Mouse (Mus musculus) stomach, postnatal 0 days (tissue): ENCODE results near the gene Adamts17. TPM values are rescaled to one million over a fixed set of nuclear protein-coding genes. Genes with fewer than 3 reads are reported as not detected.

Source experiments
- ATAC-seq: fragments of 200-750 bp; cut with Nextera tagmentation; 2 replicates; pipeline ENCODE4 v1.8.0; 2017; ENCODE audit not compliant: low FRiP score, low TSS enrichment
- DNase-seq: peaks from one replicate; pipeline ENCODE4 v3.0.0-alpha.2; 2016; ENCODE audit warnings: low spot score
- H3K27ac ChIP-seq: fragments of 300-500 bp; sonication (generic); replicated peaks from 2 replicates; pipeline ENCODE4 v1.5.1; 2014; ENCODE audit warnings: mild to moderate bottlenecking, control low read depth
- H3K27me3 ChIP-seq: fragments of 300-500 bp; sonication (generic); 2 replicates; pipeline ENCODE4 v1.6.1; 2014; ENCODE audit warnings: low read length; ENCODE audit not compliant: control insufficient read depth, insufficient read depth
- H3K36me3 ChIP-seq: fragments of 300-500 bp; sonication (generic); 2 replicates; pipeline ENCODE4 v1.6.1; 2014; ENCODE audit warnings: low read length, mixed read lengths; ENCODE audit not compliant: control insufficient read depth, insufficient read depth
- H3K4me1 ChIP-seq: fragments of 300-500 bp; sonication (generic); replicated peaks from 2 replicates; pipeline ENCODE4 v1.6.1; 2014; ENCODE audit warnings: antibody characterized with exemption; ENCODE audit not compliant: control insufficient read depth, insufficient read depth
- H3K4me2 ChIP-seq: fragments of 300-500 bp; sonication (generic); replicated peaks from 2 replicates; pipeline ENCODE4 v1.6.1; 2014; ENCODE audit warnings: low read depth, mild to moderate bottlenecking, control low read depth, moderate library complexity
- H3K4me3 ChIP-seq: fragments of 300-500 bp; sonication (generic); 2 replicates; pipeline ENCODE4 v1.5.1; 2014; ENCODE audit warnings: low read depth, low read length, control low read depth
- H3K9ac ChIP-seq: fragments of 300-500 bp; sonication (generic); 2 replicates; pipeline ENCODE4 v1.6.1; 2014; ENCODE audit warnings: mild to moderate bottlenecking, low read length, control low read depth, mixed read lengths
- H3K9me3 ChIP-seq: fragments of 300-500 bp; sonication (generic); 2 replicates; pipeline ENCODE4 v1.6.1; 2016; ENCODE audit warnings: low read length; ENCODE audit not compliant: control insufficient read depth
- CTCF ChIP-seq: IDR thresholded peaks from 2 replicates; pipeline ENCODE4 v1.5.1; 2016; ENCODE audit warnings: antibody characterized with exemption, low read depth, mild to moderate bottlenecking, moderate library complexity
- EP300 ChIP-seq: optimal IDR thresholded peaks from 2 replicates; pipeline ENCODE3; 2016; ENCODE audit warnings: antibody characterized with exemption
- WGBS: fragments of 180-500 bp; shearing (Covaris S2); extraction: QIAGEN DNeasy Blood & Tissue Kit; methylation state at CpG from one replicate; pipeline ENCODE4 v1.1.7; 2014; 5-methylcytosine and 5-hydroxymethylcytosine counted together
- polyA plus RNA-seq: library from polyadenylated mRNA; unstranded; fragments of >200 nt; fragmentation: Nextera tagmentation; extraction: Ambion mirVana; gene quantifications from 2 replicates; pipeline ENCODE4 v1.2.1, GENCODE M21; 2015

Adamts17 gene
- polyA plus RNA-seq, 1 experiment from 2014 or later, result 2.4 TPM

DNA sequence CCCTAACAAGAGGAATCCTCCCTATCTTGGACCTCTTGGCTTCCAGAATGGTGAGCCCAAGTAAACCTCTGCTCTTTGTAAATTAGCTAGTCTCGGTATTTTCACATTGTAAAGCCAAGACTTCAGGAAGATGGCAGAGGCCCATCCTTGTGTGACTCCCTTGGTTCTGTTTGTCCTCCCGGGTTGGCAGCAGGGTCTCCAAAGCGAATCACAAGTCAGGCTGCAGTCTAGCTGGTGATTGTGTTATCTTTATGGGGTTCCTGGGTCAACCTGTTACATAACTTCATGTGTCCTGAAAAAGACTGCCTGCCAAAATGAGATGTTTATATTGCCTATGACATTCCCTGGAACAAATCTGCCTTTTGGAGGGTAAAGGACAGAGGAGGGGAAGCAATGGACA lies 148.9 kb downstream of the Adamts17 start:
- no peak overlapping the region for H3K4me3 ChIP-seq
- no peaks in the 10 kb centered on the region for H3K27me3 ChIP-seq
- H3K4me1 ChIP-seq, result no peaks in the 10 kb centered on the region
- 82% methylated on average over 3 of the region's 3 CpGs for WGBS
- no peaks in the 10 kb centered on the region for H3K9me3 ChIP-seq
- ATAC-seq (no peak), DNase-seq (no peak)
- no peaks in the 10 kb centered on the region for H3K36me3 ChIP-seq
- H3K9ac ChIP-seq, result no peak overlapping the region
- no peak overlapping the region for H3K27ac ChIP-seq
- TF ChIP-seq CTCF, result no peak
- TF ChIP-seq EP300, result no peak
- no peak overlapping the region for H3K4me2 ChIP-seq

DNA sequence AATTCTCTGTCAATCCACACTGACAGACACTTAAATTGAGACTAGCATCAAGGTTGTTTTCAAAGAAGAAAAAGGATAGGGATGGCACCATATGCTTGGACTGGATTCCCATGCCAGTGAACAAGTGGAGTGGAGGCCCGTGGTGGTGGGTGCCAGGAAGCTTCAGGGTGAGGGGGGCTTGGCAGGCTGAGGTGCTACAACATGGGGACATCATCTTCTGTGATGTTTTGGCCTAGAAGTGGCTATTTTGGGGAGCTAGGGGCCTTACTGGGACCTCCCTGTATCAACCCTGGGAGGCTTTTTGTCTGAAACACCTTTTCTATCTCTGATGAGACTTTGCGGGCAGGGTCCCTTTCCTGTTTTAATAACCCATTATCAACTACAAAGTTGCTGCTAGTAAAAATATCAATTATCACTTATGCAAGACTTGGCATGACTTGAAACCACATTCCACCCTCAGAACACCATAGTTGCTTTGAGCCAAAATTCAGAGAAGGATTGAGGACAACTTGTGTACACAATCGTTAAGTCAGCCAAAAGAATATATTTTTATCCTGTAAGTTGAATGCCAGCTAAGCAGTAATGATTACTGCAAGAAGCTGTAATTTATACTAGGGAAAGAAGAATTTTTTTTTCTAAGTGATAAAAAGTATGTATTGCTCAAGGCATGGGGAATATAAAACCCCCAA lies 150.0 kb downstream of the Adamts17 start:
- WGBS, result 56% methylated on average over 3 of the region's 3 CpGs
- Histone ChIP-seq H3K9me3 (no peaks in the 10 kb centered on the region), H3K9ac (no peak overlapping the region), H3K4me3 (no peak overlapping the region), H3K27ac (no peak overlapping the region), H3K4me1 (no peaks in the 10 kb centered on the region), H3K27me3 (no peaks in the 10 kb centered on the region), H3K36me3 (no peaks in the 10 kb centered on the region), H3K4me2 (no peak overlapping the region)
- no peak for ATAC-seq
- no peak for TF ChIP-seq CTCF
- DNase-seq, result no peak

GRCm38 (mm10) chr7:66998821-66999220 lies 159.3 kb downstream of the Adamts17 start:
- DNase-seq (no peak), ATAC-seq (no peak)
- no peaks in the 10 kb centered on the region for H3K9me3 ChIP-seq
- H3K27ac ChIP-seq, result no peak overlapping the region
- no peaks in the 10 kb centered on the region for H3K36me3 ChIP-seq
- TF ChIP-seq CTCF (no peak), EP300 (no peak)
- no peak overlapping the region for H3K4me2 ChIP-seq
- no peaks in the 10 kb centered on the region for H3K27me3 ChIP-seq
- H3K4me1 ChIP-seq, result no peaks in the 10 kb centered on the region
- no peak overlapping the region for H3K4me3 ChIP-seq
- 73% methylated on average over 6 of the region's 6 CpGs for WGBS
- no peak overlapping the region for H3K9ac ChIP-seq

DNA sequence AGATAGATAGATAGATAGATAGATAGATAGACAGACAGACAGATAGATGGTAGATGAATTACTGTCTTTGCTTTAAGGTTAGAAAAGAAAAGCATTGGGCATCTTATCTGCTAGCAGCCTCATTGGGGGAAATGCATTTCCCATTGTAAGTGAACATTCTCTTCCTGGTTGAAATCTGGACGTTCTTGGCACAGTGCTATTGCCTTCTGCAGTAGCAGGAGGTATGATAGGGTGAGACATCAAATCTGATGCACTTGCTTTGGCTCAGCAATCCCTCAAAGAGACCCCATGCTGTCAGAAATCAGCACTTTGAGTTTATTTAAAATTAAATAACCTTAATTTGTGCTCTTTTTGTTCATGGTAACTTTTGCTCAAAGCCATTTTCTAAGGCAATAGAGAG lies 164.1 kb downstream of the Adamts17 start:
- no peak overlapping the region for H3K4me3 ChIP-seq
- H3K4me1 ChIP-seq, result no peaks in the 10 kb centered on the region
- no peaks in the 10 kb centered on the region for H3K9me3 ChIP-seq
- H3K9ac ChIP-seq, result no peak overlapping the region
- ATAC-seq, result no peak
- H3K27ac ChIP-seq, result no peak overlapping the region
- H3K36me3 ChIP-seq, result no peaks in the 10 kb centered on the region
- no peaks in the 10 kb centered on the region for H3K27me3 ChIP-seq
- DNase-seq, result no peak
- 55% methylated on average over 1 of the region's 1 CpGs for WGBS
- no peak for TF ChIP-seq CTCF
- no peak for TF ChIP-seq EP300
- no peak overlapping the region for H3K4me2 ChIP-seq

- DNase-seq (no peak), ATAC-seq (no peak)
- Histone ChIP-seq H3K9ac (no peak overlapping the region), H3K4me2 (no peak overlapping the region), H3K9me3 (no peaks in the 10 kb centered on the region), H3K4me1 (no peaks in the 10 kb centered on the region), H3K4me3 (no peak overlapping the region), H3K27ac (no peak overlapping the region), H3K36me3 (no peaks in the 10 kb centered on the region), H3K27me3 (no peaks in the 10 kb centered on the region)
- WGBS, result 96% methylated on average over 5 of the region's 5 CpGs
- TF ChIP-seq CTCF (no peak), EP300 (no peak)
Observed at GRCm38 (mm10) chr7:67004220-67004619, 164.7 kb downstream of the Adamts17 start.

DNA sequence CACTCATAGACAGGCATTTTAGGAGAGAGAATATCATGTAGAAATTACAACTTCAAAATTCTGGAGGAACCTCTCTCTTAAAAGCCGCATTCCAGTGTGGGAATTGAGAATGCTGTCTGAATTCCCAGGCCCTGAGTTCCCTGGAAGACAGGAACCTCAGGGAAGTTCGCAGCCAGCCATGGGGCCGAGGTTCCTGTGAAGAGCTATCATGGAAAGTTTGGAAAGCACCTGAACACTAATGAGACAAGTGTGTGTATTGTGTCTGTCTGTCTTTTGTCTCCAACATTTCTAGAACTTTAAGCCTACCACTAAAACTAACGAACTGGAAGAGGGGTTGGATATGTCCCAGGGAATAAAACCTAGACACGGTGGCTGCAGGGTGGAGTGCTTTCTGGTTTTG lies 170.3 kb downstream of the Adamts17 start:
- H3K9me3 ChIP-seq, result no peaks in the 10 kb centered on the region
- no peak for DNase-seq
- no peak overlapping the region for H3K27ac ChIP-seq
- no peaks in the 10 kb centered on the region for H3K27me3 ChIP-seq
- H3K4me2 ChIP-seq, result no peak overlapping the region
- 80% methylated on average over 5 of the region's 5 CpGs for WGBS
- H3K36me3 ChIP-seq, result no peaks in the 10 kb centered on the region
- ATAC-seq, result no peak
- H3K4me1 ChIP-seq, result peaks cover 6% of the 10 kb centered on the region
- TF ChIP-seq CTCF, result no peak
- no peak for TF ChIP-seq EP300
- no peak overlapping the region for H3K9ac ChIP-seq
- no peak overlapping the region for H3K4me3 ChIP-seq
